Mouse (Mus musculus) MEL (cell line): Measurements from ENCODE around the gene Cops7a. TPM values are rescaled to one million over a fixed set of nuclear protein-coding genes. Genes with fewer than 3 reads are reported as not detected.

Experiments used
- DNase-seq: peaks from one replicate; pipeline ENCODE4 v3.0.0; 2011; ENCODE audit warnings: low read depth, low spot score
- H3K27ac ChIP-seq: 2 replicates; pipeline ENCODE4 v1.5.1; 2012; ENCODE audit warnings: low read depth, mild to moderate bottlenecking, control low read depth, low read length, moderate library complexity; ENCODE audit not compliant: control insufficient read depth
- H3K27me3 ChIP-seq, 2 experiments: fragments of 150-350 bp in 1 of 2; sonication (generic) in 1 of 2; 2 replicates each; pipeline ENCODE4 v1.6.1; 2012; ENCODE audit warnings: low read length in 2 of 2, mild to moderate bottlenecking in 2 of 2, improper control_type of control experiment in 1 of 2, moderate library complexity in 1 of 2; ENCODE audit not compliant: insufficient read depth in 2 of 2, control insufficient read depth in 1 of 2
- H3K36me3 ChIP-seq, 2 experiments: 2 replicates each; pipeline ENCODE4 v1.6.1; 2012 to 2014; ENCODE audit warnings: low read length in 2 of 2, improper control_type of control experiment in 1 of 2, inconsistent platforms in 1 of 2, mild to moderate bottlenecking in 1 of 2; ENCODE audit not compliant: insufficient read depth in 2 of 2, control insufficient read depth in 1 of 2
- H3K4me1 ChIP-seq, 2 experiments: fragments of 150-350 bp in 1 of 2; sonication (generic) in 1 of 2; 2 replicates each; pipeline ENCODE4 v1.6.1; 2012; ENCODE audit warnings: low read length in 2 of 2, improper control_type of control experiment in 1 of 2, mild to moderate bottlenecking in 1 of 2; ENCODE audit not compliant: insufficient read depth in 2 of 2, control insufficient read depth in 1 of 2
- H3K4me3 ChIP-seq, 2 experiments: fragments of 150-350 bp in 1 of 2; sonication (generic) in 1 of 2; 2 replicates each; pipeline ENCODE4 v1.5.1; 2012; ENCODE audit warnings: low read depth in 2 of 2, low read length in 2 of 2, mild to moderate bottlenecking in 2 of 2, moderate library complexity in 2 of 2, control low read depth in 1 of 2, improper control_type of control experiment in 1 of 2; ENCODE audit not compliant: control insufficient read depth in 1 of 2, insufficient read depth in 1 of 2
- H3K79me2 ChIP-seq: 2 replicates; pipeline ENCODE4 v1.6.1; 2012; ENCODE audit warnings: mild to moderate bottlenecking, low read length, moderate library complexity; ENCODE audit not compliant: control insufficient read depth, poor library complexity, insufficient read depth
- H3K9ac ChIP-seq: 2 replicates; pipeline ENCODE4 v1.6.1; 2012; ENCODE audit warnings: low read depth, mild to moderate bottlenecking, control low read depth, low read length, moderate library complexity; ENCODE audit not compliant: control insufficient read depth, poor library complexity, severe bottlenecking
- H3K9me3 ChIP-seq: fragments of 150-350 bp; sonication (generic); replicated peaks from 2 replicates; pipeline ENCODE4 v1.6.1; 2012; ENCODE audit warnings: mild to moderate bottlenecking, low read length, improper control_type of control experiment, moderate library complexity; ENCODE audit not compliant: insufficient read depth
- BHLHE40 ChIP-seq: IDR thresholded peaks from 2 replicates; pipeline ENCODE4 v1.6.1; 2012; ENCODE audit warnings: low read depth, mild to moderate bottlenecking, inconsistent platforms, low read length, improper control_type of control experiment, borderline replicate concordance
- CHD1 ChIP-seq: IDR thresholded peaks from 2 replicates; pipeline ENCODE4 v1.6.1; 2012; ENCODE audit warnings: low read depth, mild to moderate bottlenecking, inconsistent platforms, low read length, improper control_type of control experiment
- ELF1 ChIP-seq: IDR thresholded peaks from 2 replicates; pipeline ENCODE4 v1.6.1; 2014; ENCODE audit warnings: low read depth, mild to moderate bottlenecking, inconsistent platforms, low read length, improper control_type of control experiment, moderate library complexity
- ETS1 ChIP-seq: IDR thresholded peaks from 2 replicates; pipeline ENCODE4 v1.6.1; 2012; ENCODE audit warnings: low read depth, mild to moderate bottlenecking, inconsistent platforms, low read length, improper control_type of control experiment, moderate library complexity
- HCFC1 ChIP-seq: IDR thresholded peaks from 2 replicates; pipeline ENCODE4 v1.6.1; 2012; ENCODE audit warnings: low read depth, mild to moderate bottlenecking, inconsistent platforms, low read length, improper control_type of control experiment, moderate library complexity
- JUND ChIP-seq: IDR thresholded peaks from 2 replicates; pipeline ENCODE4 v1.6.1; 2011; ENCODE audit warnings: low read depth, mild to moderate bottlenecking, improper control_type of control experiment, low read length
- KAT2A ChIP-seq: conservative IDR thresholded peaks from 2 replicates; pipeline ENCODE4 v1.6.1; 2012; ENCODE audit warnings: low read depth, low read length, improper control_type of control experiment, inconsistent platforms
- MAX ChIP-seq: IDR thresholded peaks from 2 replicates; pipeline ENCODE4 v1.6.1; 2011; ENCODE audit warnings: low read length, improper control_type of control experiment
- MEF2A ChIP-seq: IDR thresholded peaks from 2 replicates; pipeline ENCODE4 v1.6.1; 2014; ENCODE audit warnings: low read depth, mild to moderate bottlenecking, inconsistent platforms, low read length, improper control_type of control experiment; ENCODE audit not compliant: poor library complexity, insufficient replicate concordance, severe bottlenecking; ENCODE audit errors: extremely low read depth
- MXI1 ChIP-seq: IDR thresholded peaks from 2 replicates; pipeline ENCODE4 v1.6.1; 2011; ENCODE audit warnings: mild to moderate bottlenecking, low read depth, low read length, improper control_type of control experiment
- MYB ChIP-seq: IDR thresholded peaks from 2 replicates; pipeline ENCODE4 v1.6.1; 2011; ENCODE audit warnings: mild to moderate bottlenecking, low read depth, low read length, improper control_type of control experiment
- NELFE ChIP-seq: IDR thresholded peaks from 2 replicates; pipeline ENCODE4 v1.6.1; 2011; ENCODE audit warnings: low read depth, low read length, improper control_type of control experiment
- POLR2A ChIP-seq, 2 experiments: IDR thresholded peaks; 2 replicates each; pipeline ENCODE4 v1.6.1; 2011 to 2012; ENCODE audit warnings: low read length in 2 of 2, mild to moderate bottlenecking in 2 of 2, control low read depth in 1 of 2, improper control_type of control experiment in 1 of 2, low read depth in 1 of 2, moderate library complexity in 1 of 2; ENCODE audit not compliant: control insufficient read depth in 1 of 2, insufficient read depth in 1 of 2, poor library complexity in 1 of 2
- POLR2AphosphoS5 ChIP-seq: IDR thresholded peaks from 2 replicates; pipeline ENCODE4 v1.6.1; 2012; ENCODE audit warnings: low read depth, borderline replicate concordance, mild to moderate bottlenecking, inconsistent platforms, low read length, moderate library complexity, mixed read lengths
- RAD21 ChIP-seq: IDR thresholded peaks from 2 replicates; pipeline ENCODE4 v1.6.1; 2011; ENCODE audit warnings: mild to moderate bottlenecking, low read depth, low read length, improper control_type of control experiment
- RCOR1 ChIP-seq: IDR thresholded peaks from 2 replicates; pipeline ENCODE4 v1.6.1; 2012; ENCODE audit warnings: low read depth, mild to moderate bottlenecking, inconsistent platforms, low read length, improper control_type of control experiment
- TAL1 ChIP-seq: IDR thresholded peaks from 2 replicates; pipeline ENCODE4 v1.6.1; 2012; ENCODE audit warnings: mild to moderate bottlenecking, inconsistent platforms, low read length, moderate library complexity, mixed read lengths
- TBP ChIP-seq: IDR thresholded peaks from 2 replicates; pipeline ENCODE4 v1.8.0; 2011; ENCODE audit warnings: low read depth, low read length, improper control_type of control experiment
- TCF12 ChIP-seq: IDR thresholded peaks from 2 replicates; pipeline ENCODE4 v1.6.1; 2014; ENCODE audit warnings: low read depth, mild to moderate bottlenecking, inconsistent platforms, low read length, improper control_type of control experiment, moderate library complexity
- UBTF ChIP-seq: IDR thresholded peaks from 2 replicates; pipeline ENCODE4 v1.6.1; 2012; ENCODE audit warnings: low read depth, mild to moderate bottlenecking, inconsistent platforms, low read length, improper control_type of control experiment, moderate library complexity, borderline replicate concordance; ENCODE audit not compliant: insufficient read depth
- USF1 ChIP-seq: IDR thresholded peaks from 2 replicates; pipeline ENCODE4 v1.6.1; 2014; ENCODE audit warnings: low read depth, mild to moderate bottlenecking, inconsistent platforms, low read length, improper control_type of control experiment, moderate library complexity
- USF2 ChIP-seq, 2 experiments: IDR thresholded peaks; 2 replicates each; pipeline ENCODE4 v1.6.1; 2011 to 2012; ENCODE audit warnings: improper control_type of control experiment in 2 of 2, low read length in 2 of 2, borderline replicate concordance in 1 of 2, inconsistent platforms in 1 of 2, low read depth in 1 of 2, mild to moderate bottlenecking in 1 of 2; ENCODE audit not compliant: insufficient read depth in 1 of 2
- ZC3H11A ChIP-seq: IDR thresholded peaks from 2 replicates; pipeline ENCODE4 v1.6.1; 2012; ENCODE audit warnings: low read depth, mild to moderate bottlenecking, inconsistent platforms, low read length, improper control_type of control experiment
- ZKSCAN1 ChIP-seq: IDR thresholded peaks from 2 replicates; pipeline ENCODE4 v1.6.1; 2012; ENCODE audit warnings: low read depth, mild to moderate bottlenecking, inconsistent platforms, low read length, improper control_type of control experiment, moderate library complexity
- ZNF384 ChIP-seq: IDR thresholded peaks from 2 replicates; pipeline ENCODE4 v1.6.1; 2012; ENCODE audit warnings: low read depth, mild to moderate bottlenecking, inconsistent platforms, low read length, improper control_type of control experiment
- polyA plus RNA-seq, 2 experiments: library from polyadenylated mRNA; stranded (reverse) in 1 of 2; unstranded in 1 of 2; fragments of >175 nt in 1 of 2; fragments of >200 nt in 1 of 2; gene quantifications; 2 replicates each; pipeline versions ENCODE4 v1.2.1 to v1.2.4; 2012; ENCODE audit warnings: low replicate concordance in 2 of 2, low read depth in 1 of 2; ENCODE audit not compliant: insufficient read length in 2 of 2, insufficient read depth in 1 of 2, missing spikeins in 1 of 2
- total RNA-seq: library from RNA; depleted of rRNA; stranded (reverse); fragments of 300-350 nt; gene quantifications from 2 replicates; pipeline ENCODE4 v1.2.3, GENCODE M21; 2012

Cops7a gene
- total and polyA plus RNA-seq, 3 experiments: 85.0 to 150 TPM; not detected in 1

- peak; percentile 77 for TF ChIP-seq HCFC1
- no peak for TF ChIP-seq POLR2AphosphoS5
- TF ChIP-seq JUND: no peak
- TF ChIP-seq RAD21: peak; percentile 83
- TF ChIP-seq POLR2A (IDR thresholded peaks at IDR 0.05; ENCODE audit: control insufficient read depth in 1 of 2, insufficient read depth in 1 of 2, low read depth in 1 of 2, low read length in 2 of 2, poor library complexity in 1 of 2): peak; percentile 63 to 79; a peak in 3 of 4 replicates
- no peak for TF ChIP-seq MYB
- peak; percentile 31; the same call in 1 of the 2 replicates for TF ChIP-seq ZNF384
- no peak; the same call in 1 of the 2 replicates for TF ChIP-seq KAT2A
- no peak for TF ChIP-seq TAL1
These were observed 34.4 kb downstream of the Cops7a start, which contains the start of gene Mlf2 (continued) for GRCm38 (mm10) chr6:124930754-124931524.

DNA sequence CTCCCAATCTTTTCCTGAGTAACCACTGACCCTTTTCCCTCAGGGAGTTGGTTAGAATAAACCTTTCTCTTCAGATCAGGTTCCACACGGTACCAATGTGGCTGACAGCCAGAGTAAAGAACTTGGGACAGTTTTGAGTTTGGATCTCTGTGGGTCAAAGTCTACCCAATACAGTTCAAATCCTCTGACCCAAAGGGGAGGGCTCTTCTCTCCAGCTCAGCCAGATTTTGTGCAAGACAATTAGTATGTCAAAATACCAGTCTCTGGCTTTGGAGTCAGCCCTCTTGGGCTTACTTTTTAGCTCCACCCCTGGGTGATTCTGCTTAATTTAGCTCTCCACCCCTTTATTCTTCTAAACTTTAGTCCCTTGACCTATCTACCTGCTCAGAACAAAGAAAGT lies 35.1 kb downstream of the Cops7a start:
- TF ChIP-seq UBTF (no peak), BHLHE40 (no peak), RCOR1 (no peak), TAL1 (no peak), ELF1 (no peak), ZC3H11A (no peak), CHD1 (no peak), USF1 (no peak), HCFC1 (no peak), USF2 (IDR thresholded peaks at IDR 0.05; ENCODE audit: borderline replicate concordance in 1 of 2, insufficient read depth in 1 of 2, low read depth in 1 of 2, low read length in 2 of 2) (no peak), TBP (no peak), ETS1 (no peak), NELFE (no peak), MXI1 (no peak), ZKSCAN1 (no peak), MAX (no peak), TCF12 (no peak), MEF2A (no peak)
- Histone ChIP-seq H3K79me2 (peaks cover 14% of the 10 kb centered on the region), H3K4me1 (peaks cover 6 to 12% of the 10 kb centered on the region in 2 experiments), H3K36me3 (peaks cover 2 to 5% of the 10 kb centered on the region in 2 experiments; a peak in 2 of 4 replicates), H3K9ac (peak overlapping the region; percentile 70), H3K4me3 (peak overlapping the region; percentile 61 to 75), H3K27me3 (no peaks in the 10 kb centered on the region), H3K27ac (peak overlapping the region; percentile 54), H3K9me3 (no peaks in the 10 kb centered on the region)
- DNase-seq: no peak
